Mouse (Mus musculus) hindlimb bud, embryonic 11.5 days (tissue): ENCODE measurements at regions not wholly inside any gene's neighbourhood (a gene's known extent, or its start where the extent isn't known, plus 50 kb on each side); places are given as distances from the start of the nearest gene placed in this dataset.
"Not testable (repeated sequence)": the region's sequence is repeated elsewhere in the genome, so short reads cannot be mapped to it uniquely, and the experiment has no call there.

ENCODE experiments used
- DNase-seq: peaks from one replicate; pipeline ENCODE4 v3.0.0-alpha.2; 2012; ENCODE audit warnings: low read depth, low spot score; ENCODE audit errors: extremely low spot score

- DNase-seq, result no peak
These were observed 513.5 kb upstream of the Klf6 start for GRCm38 (mm10) chr13:5347503-5348469.

GRCm38 (mm10) chr13:5367058-5367797 lies 494.1 kb upstream of the Klf6 start:
- DNase-seq, result no peak

GRCm38 (mm10) chr13:5370007-5370406 lies 491.3 kb upstream of the Klf6 start:
- no peak for DNase-seq

GRCm38 (mm10) chr13:5373191-5373590 lies 488.1 kb upstream of the Klf6 start:
- DNase-seq, result no peak

GRCm38 (mm10) chr13:5408226-5408804 lies 453.0 kb upstream of the Klf6 start:
- no peak for DNase-seq

GRCm38 (mm10) chr13:5412052-5412451 lies 449.2 kb upstream of the Klf6 start:
- no peak for DNase-seq

GRCm38 (mm10) chr13:5413009-5413408 lies 448.3 kb upstream of the Klf6 start:
- not testable (repeated sequence) for DNase-seq

- no peak for DNase-seq
These were observed 437.2 kb upstream of the Klf6 start for GRCm38 (mm10) chr13:5424110-5424509.

- DNase-seq, result no peak
These were observed 435.6 kb upstream of the Klf6 start for GRCm38 (mm10) chr13:5425491-5426232.

GRCm38 (mm10) chr13:5433652-5434051 lies 427.6 kb upstream of the Klf6 start:
- DNase-seq, result no peak

- DNase-seq, result no peak
These were observed 426.2 kb upstream of the Klf6 start for GRCm38 (mm10) chr13:5435131-5435530.

- no peak for DNase-seq
These were observed 425.1 kb upstream of the Klf6 start for GRCm38 (mm10) chr13:5436191-5436590.

- no peak for DNase-seq
These were observed 420.8 kb upstream of the Klf6 start for GRCm38 (mm10) chr13:5440454-5440853.

GRCm38 (mm10) chr13:5444759-5445478 lies 416.4 kb upstream of the Klf6 start:
- no peak for DNase-seq

GRCm38 (mm10) chr13:5448601-5449000 lies 412.7 kb upstream of the Klf6 start:
- no peak for DNase-seq

- DNase-seq, result no peak
These were observed 380.5 kb upstream of the Klf6 start for GRCm38 (mm10) chr13:5480779-5481178.

- no peak for DNase-seq
These were observed 369.0 kb upstream of the Klf6 start for GRCm38 (mm10) chr13:5492266-5492665.

GRCm38 (mm10) chr13:5497535-5497934 lies 363.7 kb upstream of the Klf6 start:
- peak; percentile 24 for DNase-seq

- no peak for DNase-seq
These were observed 349.5 kb upstream of the Klf6 start for GRCm38 (mm10) chr13:5511784-5512183.

GRCm38 (mm10) chr13:5515552-5515951 lies 345.7 kb upstream of the Klf6 start:
- DNase-seq, result no peak
